Mouse (Mus musculus) neural tube, embryonic 14.5 days (tissue): ENCODE measurements around the gene Rhebl1. TPM values are rescaled to one million over a fixed set of nuclear protein-coding genes. Genes with fewer than 3 reads are reported as not detected.

Source experiments
- polyA plus RNA-seq: library from polyadenylated mRNA; unstranded; fragments of >200 nt; fragmentation: Nextera tagmentation; extraction: Ambion mirVana; gene quantifications from 2 replicates; pipeline ENCODE4 v1.2.1, GENCODE M21; 2014

The Rhebl1 gene
- polyA plus RNA-seq, 1 experiment from 2014 or later, result 21.3 TPM

Other genes starting within 250 kb of the Rhebl1 start
- gene Ddx23, start 231.6 kb downstream of the Rhebl1 start, polyA plus RNA-seq, result 17.9 and 24.9 TPM in 2 replicates
- gene Rnd1, start 217.1 kb downstream of the Rhebl1 start, polyA plus RNA-seq, result 4.7 and 7.3 TPM in 2 replicates
- gene Ccdc65, start 186.3 kb downstream of the Rhebl1 start, polyA plus RNA-seq, result 5.2 and 6.0 TPM in 2 replicates
- gene Fkbp11, start 166.3 kb downstream of the Rhebl1 start, polyA plus RNA-seq, result 3.6 and 7.1 TPM in 2 replicates
- gene Arf3, start 131.3 kb downstream of the Rhebl1 start, polyA plus RNA-seq, result 66.3 and 77.2 TPM in 2 replicates
- gene Wnt10b, start 116.4 kb downstream of the Rhebl1 start, polyA plus RNA-seq, result 0.19 TPM in 1 of 2 replicates, not detected in the other
- 1.9 and 3.9 TPM in 2 replicates for gene Wnt1, start 104.7 kb downstream of the Rhebl1 start, polyA plus RNA-seq
- 0.44 and 0.54 TPM in 2 replicates for gene Ddn, start 85.0 kb downstream of the Rhebl1 start, polyA plus RNA-seq
- gene Prkag1, start 63.0 kb downstream of the Rhebl1 start, polyA plus RNA-seq, result 57.7 and 61.6 TPM in 2 replicates
- 14.4 and 16.8 TPM in 2 replicates for gene Kmt2d, start 23.3 kb downstream of the Rhebl1 start, polyA plus RNA-seq
- 0.32 and 2.0 TPM in 2 replicates for gene Dhh, start 4.0 kb upstream of the Rhebl1 start, polyA plus RNA-seq
- 7.3 and 10.5 TPM in 2 replicates for gene Lmbr1l, start 23.7 kb upstream of the Rhebl1 start, polyA plus RNA-seq
- gene Tuba1b, start 40.0 kb upstream of the Rhebl1 start, polyA plus RNA-seq, result 1,186 and 1,301 TPM in 2 replicates
- not detected in 2 replicates for gene Gm49450, start 59.0 kb upstream of the Rhebl1 start, polyA plus RNA-seq
- 13,706 and 14,496 TPM in 2 replicates for gene Tuba1a, start 59.2 kb upstream of the Rhebl1 start, polyA plus RNA-seq
- gene Tuba1c, start 135.4 kb upstream of the Rhebl1 start, polyA plus RNA-seq, result 7.3 and 11.5 TPM in 2 replicates
- 68.8 and 298 TPM in 2 replicates for gene Prph, start 160.6 kb upstream of the Rhebl1 start, polyA plus RNA-seq
- gene Troap, start 180.0 kb upstream of the Rhebl1 start, polyA plus RNA-seq, result 2.4 and 3.3 TPM in 2 replicates
- 3.2 and 3.6 TPM in 2 replicates for gene C1ql4, start 193.3 kb upstream of the Rhebl1 start, polyA plus RNA-seq
- gene Dnajc22, start 198.6 kb upstream of the Rhebl1 start, polyA plus RNA-seq, result 0.21 and 0.45 TPM in 2 replicates
- 32.6 and 41.6 TPM in 2 replicates for gene Spats2, start 231.4 kb upstream of the Rhebl1 start, polyA plus RNA-seq